Mouse (Mus musculus) WW6 (cell line): Measurements from ENCODE around the gene Gm9767.
A peak's percentile ranks its signal among the peaks of the same experiment; 100 is the strongest.

Experiments
- DNase-seq: peaks from one replicate; pipeline ENCODE4 v3.0.0-alpha.2; 2013; ENCODE audit warnings: low read depth, low spot score

The Gm9767 gene

DNA sequence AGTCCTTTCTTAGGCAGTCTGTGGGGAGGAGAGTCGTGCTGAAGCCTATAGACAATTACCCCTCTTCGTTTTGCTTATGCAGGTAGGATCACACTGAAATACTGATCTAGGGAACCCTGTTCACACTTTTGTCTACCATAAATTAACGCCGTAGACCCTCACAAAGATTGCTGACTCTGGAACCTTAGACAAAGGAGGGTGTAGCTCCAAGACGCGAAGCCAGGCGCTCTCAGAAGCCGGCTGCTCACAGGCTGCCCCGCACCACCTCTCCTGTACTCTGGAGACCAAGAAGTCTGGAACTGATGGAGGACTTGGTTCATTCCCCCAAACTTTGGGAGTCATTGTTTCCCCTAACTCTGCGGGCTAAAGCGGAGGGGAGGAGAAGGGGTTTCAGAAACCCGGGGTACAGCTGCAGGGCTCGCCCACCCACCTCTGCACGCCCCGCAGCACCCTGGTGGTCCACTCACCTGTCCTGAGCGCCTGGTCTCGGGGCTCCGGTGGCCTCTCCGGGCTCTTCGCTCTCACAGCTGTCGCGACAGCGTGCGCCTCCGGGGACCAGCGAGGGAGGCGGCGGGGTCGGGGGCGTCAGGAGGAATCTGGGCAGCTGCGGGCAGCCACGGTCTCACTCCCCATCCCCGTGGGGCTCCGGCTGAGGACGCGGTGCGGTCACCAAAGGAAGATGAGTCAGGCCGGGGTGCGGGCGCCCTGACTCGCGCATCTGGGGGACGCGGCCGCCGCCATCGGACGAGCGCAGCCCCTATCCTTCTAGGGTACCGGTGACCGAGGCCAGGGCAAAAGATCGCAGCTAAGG, at the start of gene Gm9767:
Gm9767 (plus strand) TSS at position 585 of the 811 bp plus-strand sequence.
- peak; percentile 7 for DNase-seq

DNA sequence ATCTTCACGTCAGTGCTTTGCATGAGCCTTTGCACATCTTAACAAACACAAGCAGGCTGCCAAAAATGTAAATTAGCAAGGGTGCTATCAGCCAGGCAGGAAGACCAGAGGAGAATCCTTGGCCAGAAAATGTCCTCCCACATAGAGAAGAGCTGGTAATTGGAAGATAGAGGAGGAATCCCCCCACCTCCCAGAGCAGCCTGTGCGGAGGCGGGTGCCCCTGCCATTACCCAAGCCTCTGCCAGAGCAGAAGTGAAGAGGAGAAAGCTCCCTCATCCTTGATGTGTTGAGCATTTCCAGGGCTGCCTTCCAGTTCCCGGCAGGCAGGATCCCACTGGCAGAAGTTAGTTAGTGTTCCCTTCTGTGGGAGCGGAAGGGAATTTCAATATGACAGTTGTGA, 43.1 kb upstream of the Gm9767 start:
- no peak for DNase-seq

DNA sequence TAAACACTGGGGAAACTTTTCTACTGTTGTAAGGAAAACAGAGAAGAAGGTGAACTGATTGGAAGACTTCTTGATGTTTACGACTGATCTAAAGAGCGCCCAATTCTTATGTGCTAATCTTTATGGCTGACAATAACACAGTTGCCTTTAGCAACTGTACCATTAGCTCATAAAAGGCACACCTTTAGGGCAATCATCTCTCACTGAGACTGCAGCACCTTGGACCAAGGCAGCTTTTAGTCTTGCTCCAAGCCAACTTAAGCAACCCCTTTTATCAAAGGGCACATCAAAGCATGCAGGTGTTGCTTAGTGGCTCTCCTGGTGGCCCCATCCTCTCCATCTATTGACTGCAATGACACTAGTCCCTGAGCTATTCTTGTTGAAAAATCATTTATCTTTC, 26.9 kb upstream of the Gm9767 start:
- DNase-seq, result no peak

DNA sequence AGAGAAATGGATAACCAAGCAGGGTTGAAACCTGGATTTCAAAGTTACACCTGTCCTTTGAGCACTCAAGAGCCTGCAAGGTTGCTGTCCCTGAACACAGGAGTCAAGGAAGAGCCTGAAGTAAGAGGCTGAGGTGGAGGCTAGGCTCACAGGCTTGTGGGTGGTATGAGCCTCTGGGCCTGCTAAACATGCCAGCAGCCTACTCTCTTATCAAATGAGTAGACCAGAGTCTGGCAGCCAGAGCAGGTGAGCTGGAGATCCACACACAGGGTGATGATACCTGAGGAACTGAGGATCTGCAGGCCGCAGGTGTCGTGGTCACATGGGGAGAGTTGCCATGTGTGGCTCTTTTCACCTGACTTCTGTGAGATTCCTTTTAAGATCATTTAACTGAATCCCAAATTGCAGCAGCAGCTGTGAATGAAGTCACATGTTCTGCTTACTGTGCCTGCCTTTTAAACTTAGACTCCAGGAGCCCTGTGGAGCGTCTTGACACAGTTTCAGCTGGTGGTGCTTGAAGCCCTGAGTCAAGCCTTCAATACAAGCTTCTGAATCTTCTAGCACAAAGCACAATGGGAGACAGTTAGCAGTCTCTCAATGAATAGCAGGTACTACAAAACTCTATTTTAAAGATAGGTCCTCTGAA, 18.3 kb upstream of the Gm9767 start:
- no peak for DNase-seq

DNA sequence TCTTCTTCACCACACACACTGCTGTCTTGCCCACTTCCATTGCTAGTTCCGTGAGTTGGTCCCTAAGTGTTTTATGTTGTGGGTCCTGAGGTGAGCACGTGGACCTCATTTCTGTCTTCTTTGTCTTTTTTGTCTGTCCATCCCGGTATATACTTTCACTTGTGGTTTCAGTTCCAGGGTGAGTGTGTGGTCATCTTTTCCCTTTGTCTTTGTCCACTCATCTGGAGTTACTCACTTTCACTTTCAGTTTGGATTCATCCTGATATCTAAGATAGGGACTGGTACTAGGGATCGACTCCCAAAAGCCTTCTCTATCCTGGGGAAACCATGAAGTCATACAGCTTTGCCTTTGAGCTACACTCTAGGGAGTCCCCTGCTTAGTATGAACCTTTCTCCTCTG, 15.0 kb upstream of the Gm9767 start:
- no peak for DNase-seq

DNA sequence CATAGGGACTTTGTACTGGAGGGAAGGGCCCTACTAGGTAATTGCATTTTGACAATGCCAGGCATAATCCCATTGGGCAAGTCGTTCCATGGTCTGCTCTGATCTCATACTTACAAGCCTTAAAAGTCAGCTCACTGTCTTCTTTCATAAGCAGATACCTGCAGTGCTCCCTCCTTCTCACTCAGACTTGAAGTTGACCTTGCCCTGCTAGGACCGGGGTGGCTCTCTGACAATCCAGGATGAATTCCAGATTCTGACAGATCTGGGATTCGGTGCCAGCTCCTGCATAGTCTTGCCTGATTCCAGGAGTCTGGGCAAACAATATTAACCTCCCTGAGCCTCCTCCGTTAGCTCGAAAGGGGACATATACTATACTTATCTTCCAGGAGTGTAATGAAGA, 6.1 kb upstream of the Gm9767 start:
- no peak for DNase-seq

DNA sequence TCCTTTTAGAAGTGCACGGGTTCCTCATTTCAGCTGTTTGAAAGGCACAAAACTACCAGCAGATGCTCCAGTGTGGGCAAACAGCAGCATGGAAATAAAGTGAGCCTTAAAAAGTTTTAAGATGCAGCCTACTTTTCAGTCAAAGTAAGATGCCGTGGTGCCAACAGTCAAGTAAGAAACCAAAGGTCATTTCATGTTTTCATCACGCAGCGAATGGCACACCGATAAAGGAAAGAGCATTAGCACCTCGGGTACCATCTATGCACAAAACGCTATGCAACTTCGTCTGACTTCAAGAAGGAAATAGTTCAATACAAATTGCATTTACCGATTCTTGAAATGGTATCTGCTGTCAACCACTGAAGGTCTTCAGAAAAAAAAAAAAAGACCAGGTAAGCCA, 1.1 kb upstream of the Gm9767 start:
- no peak for DNase-seq

DNA sequence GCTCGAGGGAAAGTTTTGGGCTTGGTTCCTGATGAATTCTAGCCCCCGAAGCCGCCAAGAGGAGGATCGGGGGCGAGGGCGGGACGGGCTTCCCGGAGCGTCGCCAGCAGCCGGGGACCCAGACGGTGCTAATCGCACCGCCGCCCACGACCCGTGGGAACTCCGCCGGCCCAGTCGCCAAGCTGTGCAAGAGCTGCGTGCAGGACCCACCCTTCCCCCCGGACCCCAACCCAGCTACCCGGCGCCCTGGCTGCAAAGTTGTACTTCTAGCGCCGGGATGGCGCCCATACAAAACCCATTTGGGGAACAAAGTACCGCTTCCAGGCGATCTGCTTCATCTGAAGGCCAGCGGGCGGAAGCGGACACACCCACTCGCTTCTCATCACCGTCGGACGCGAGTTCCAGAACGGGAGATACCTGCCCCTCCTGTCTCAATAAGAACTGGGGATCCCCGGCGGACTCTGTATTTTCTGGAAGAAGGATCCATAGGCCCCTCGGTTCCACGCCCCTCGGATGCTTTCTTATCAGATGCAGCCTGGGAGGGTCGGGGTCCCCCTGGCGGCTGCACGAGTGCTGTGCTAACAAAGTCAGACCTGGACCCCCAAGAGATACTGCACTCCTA, 577 bp downstream of the Gm9767 start, which contains the start of gene Tmem200a:
Tmem200a (minus strand) TSS at position 532 of the 622 bp plus-strand sequence.
- peak; percentile 75 for DNase-seq

DNA sequence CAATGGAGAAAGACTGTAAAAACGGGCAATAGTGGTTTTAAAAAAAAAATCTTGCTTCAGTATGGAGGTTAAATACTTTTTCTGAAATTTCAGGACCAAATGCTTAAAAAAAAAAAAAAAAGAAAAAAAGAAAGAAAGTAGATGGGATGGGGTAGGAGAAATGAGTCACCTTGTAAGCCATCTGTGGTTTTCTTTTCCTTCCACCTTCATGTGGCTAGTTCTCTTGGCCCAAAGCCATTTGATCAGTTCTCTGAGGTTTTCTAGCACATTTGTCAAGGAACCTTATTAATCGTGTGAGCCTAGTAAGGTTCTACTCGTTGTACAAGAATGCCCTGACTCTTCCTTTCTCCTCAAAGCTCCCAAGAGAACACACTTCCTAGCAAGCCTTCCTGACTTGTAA, 1.6 kb downstream of the Gm9767 start:
- no peak for DNase-seq

DNA sequence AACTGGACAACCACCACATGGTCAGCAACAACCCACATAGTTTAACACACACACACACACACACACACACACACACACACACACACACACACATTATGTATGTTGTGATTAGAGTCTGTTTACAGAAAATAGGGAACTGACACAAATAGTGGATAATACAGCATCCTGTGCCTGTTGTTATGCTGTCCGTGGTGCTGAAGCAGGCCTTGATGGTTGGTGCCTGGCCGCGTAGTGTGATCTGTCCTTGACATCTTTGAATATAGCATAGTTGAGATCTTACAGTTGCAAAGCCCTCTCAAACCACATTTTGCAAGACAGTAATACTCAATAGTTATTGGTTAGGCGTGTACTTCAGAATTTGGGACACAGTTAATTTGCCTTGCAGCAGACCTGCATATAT, 4.0 kb downstream of the Gm9767 start:
- DNase-seq, result no peak

DNA sequence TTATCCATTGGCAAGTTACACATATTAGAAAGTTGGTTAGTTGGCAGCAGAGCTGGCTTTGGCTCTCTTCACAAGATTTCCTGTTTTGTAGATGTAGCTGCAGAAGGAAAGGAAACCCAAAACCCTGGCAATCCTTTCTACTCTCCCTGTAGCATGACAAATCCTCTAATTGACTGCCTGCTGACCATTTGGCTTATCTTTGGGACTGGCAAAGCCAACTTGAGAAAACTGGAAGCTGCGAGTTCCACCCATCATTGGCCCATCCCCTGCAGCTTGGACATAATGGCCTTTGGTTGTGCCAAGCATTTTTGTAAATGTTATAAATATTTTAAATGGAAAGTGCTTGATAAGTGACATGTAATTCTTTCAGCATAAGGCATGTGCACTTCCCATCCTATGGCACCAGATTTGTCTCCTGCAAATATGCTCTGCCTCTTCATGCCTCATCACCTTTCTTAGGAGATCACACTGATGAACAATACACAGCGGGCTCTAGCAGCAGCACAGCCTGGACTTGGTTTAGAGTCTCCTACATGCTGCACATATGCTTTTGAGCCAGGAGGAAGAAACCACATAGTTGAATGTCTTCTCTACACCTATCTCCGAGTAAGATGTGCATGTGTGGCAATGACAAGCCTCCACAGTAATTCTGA, 25.4 kb downstream of the Gm9767 start:
- no peak for DNase-seq

DNA sequence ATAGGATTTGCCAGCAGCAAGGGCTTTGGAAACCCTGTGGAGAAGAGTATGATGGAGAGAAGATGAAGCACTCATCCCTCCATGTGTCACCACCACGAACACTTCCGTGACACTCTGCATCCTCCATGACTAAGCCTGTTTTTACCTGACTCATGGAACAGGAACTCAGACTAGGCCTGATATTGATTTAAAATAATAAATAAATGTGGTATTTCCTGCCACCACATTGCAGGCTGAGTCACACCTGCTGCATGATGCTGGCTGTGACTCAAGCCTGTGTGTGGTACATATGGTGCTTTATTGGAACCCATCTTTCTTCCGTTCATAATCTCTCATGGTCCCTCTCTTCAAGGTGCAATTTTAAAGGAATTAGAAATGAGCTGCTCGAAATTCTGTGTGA, 36.4 kb downstream of the Gm9767 start:
- no peak for DNase-seq

DNA sequence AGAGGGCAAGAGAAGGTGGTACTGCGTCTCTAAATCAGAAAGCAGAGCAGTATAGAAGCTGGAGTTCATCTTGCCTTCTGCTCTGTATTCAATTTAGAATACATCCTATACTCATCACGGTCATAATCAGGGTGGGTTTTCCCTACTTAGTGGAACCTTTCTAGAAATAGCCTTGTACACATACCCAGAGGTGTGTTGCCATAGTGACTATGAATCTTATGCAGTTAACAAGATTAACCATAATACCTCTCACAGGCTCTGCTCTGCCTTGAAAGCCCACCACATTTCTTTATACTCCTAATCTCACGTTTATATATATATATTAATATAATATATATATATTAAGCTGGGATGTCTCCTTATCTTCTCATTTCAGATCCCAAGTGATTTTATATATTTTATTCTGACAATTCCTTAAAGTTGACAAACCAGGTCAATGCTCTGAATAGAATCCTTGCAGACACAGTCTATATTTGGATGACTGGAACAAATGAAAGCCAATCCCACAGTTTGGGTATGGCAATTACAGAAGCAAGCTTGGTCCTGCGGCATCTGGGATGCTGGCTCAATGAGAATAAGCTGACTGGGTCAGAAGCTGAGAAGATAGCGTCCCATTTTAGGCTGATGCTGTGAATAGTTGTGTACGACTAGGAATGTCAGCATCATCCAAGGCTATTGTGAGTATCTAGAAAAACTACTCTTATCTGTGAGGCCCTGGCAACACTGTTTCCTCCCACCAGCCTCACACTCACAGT, 41.2 kb downstream of the Gm9767 start:
- DNase-seq, result no peak

DNA sequence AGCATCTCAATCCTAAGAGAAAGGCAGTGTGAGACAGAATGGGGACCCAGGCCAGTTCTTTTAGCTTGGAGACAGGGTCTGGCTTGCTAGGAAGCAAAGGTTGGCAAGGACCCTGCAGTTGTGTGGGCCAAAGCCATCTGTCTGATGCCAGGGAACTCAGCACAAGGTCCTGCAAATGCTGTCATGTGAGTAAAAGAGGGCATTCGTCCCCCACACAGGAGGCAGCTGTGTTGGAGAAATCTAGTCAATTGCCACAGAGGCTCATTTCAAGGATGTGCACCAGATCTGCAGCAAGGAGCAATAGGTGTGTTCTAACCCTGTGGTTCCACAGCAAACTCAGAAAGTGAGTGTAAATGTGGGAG, 41.7 kb downstream of the Gm9767 start:
- DNase-seq, result no peak
